In the genomic region with DNA sequence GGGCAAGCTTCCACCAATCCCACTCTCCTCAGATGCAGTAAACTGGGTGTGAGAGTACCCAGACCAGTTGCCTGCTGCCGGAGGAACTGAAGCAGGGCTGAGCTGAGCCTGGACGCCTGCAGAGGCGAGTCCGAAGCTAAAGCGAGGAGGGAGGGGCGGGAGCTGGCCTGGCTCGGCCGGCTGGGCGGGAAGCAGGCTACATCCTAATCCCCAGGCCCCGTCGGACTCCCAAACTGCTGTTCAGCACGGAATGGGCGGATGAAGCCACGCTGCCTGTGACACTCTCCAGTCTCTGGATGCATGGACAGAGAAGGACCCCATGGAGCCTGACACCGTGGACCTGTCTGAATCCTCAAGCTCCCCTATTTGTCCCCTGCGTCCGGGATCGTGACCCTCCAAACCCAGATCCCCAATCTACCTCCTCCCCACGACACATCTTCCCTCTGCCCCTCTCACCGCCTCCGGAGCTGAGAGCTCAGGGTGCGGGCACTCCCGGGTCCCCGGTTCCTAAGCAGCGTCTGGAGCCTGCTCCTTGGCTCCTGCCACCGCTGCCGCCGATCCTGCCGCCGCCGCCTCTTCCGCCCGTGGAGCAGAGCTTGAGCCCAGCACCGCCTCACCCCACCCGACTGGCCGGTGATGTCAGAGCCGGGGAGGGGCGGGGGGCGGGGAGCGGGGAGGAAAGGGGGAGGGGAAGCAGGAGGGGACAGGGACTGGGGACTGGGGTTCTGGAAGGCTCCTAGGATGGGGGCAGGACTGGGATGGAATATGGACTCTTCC, we compare ENCODE assay signal across 8 mouse cellular contexts. TPM values are rescaled to one million over a fixed set of nuclear protein-coding genes. Genes with fewer than 3 reads are reported as not detected.
DNase-seq lines count a peak whose midpoint lies in the region; ATAC-seq and TF ChIP-seq lines count a peak whose summit lies in the region.

A gene (minus strand): TSS at position 664 of the 777 bp plus-strand sequence.

- H3K4me2 ChIP-seq in forebrain, embryonic 14.5 days (ENCODE audit: low read length), result peak within 1 kb of the TSS; percentile 79
- peak within 1 kb of the TSS; percentile 80 for H3K4me2 ChIP-seq in liver, postnatal 0 days (ENCODE audit: low read depth, low read length)
- peak within 1 kb of the TSS; percentile 87 for H3K4me2 ChIP-seq in neural tube, embryonic 13.5 days

- TF ChIP-seq CTCF in brain, embryonic 14.5 days (IDR thresholded peaks at IDR 0.05; ENCODE audit: borderline replicate concordance, extremely low read depth, insufficient read depth, insufficient read length), result no peak
- TF ChIP-seq CTCF in liver, postnatal 0 days (IDR thresholded peaks at IDR 0.05; ENCODE audit: low read depth), result no peak

- peak; percentile 67 for TF ChIP-seq POLR2A in brain, embryonic 14.5 days (IDR thresholded peaks at IDR 0.05; ENCODE audit: borderline replicate concordance, extremely low read depth, insufficient read depth, insufficient read length, poor library complexity, severe bottlenecking)

- H3K4me3 ChIP-seq in forebrain, embryonic 14.5 days (ENCODE audit: low read depth, low read length), result peak within 1 kb of the TSS; percentile 71
- peak within 1 kb of the TSS; percentile 55 for H3K4me3 ChIP-seq in liver, postnatal 0 days (ENCODE audit: low read depth, low read length)
- H3K4me3 ChIP-seq in neural tube, embryonic 13.5 days, result peak within 1 kb of the TSS; percentile 79

- no peaks in the 10 kb centered on the region for H3K27me3 ChIP-seq in forebrain, embryonic 14.5 days (replicated peaks; ENCODE audit: control insufficient read depth, insufficient read depth, low read length)
- H3K27me3 ChIP-seq in liver, postnatal 0 days (ENCODE audit: insufficient read depth, low read length), result no peaks in the 10 kb centered on the region
- H3K27me3 ChIP-seq in neural tube, embryonic 13.5 days, result no peaks in the 10 kb centered on the region

- H3K9me3 ChIP-seq in forebrain, embryonic 14.5 days (replicated peaks; ENCODE audit: control insufficient read depth, low read length), result no peaks in the 10 kb centered on the region
- H3K9me3 ChIP-seq in liver, postnatal 0 days (ENCODE audit: low read length), result no peaks in the 10 kb centered on the region
- H3K9me3 ChIP-seq in neural tube, embryonic 13.5 days, result no peaks in the 10 kb centered on the region

- H3K27ac ChIP-seq in forebrain, embryonic 14.5 days (ENCODE audit: low read depth, low read length), result peak within 1 kb of the TSS; percentile 99
- peak within 1 kb of the TSS; percentile 64 for H3K27ac ChIP-seq in liver, postnatal 0 days (ENCODE audit: low read depth)
- H3K27ac ChIP-seq in neural tube, embryonic 13.5 days (replicated peaks), result peak within 1 kb of the TSS; percentile 95

- peak within 1 kb of the TSS; percentile 92 for H3K9ac ChIP-seq in forebrain, embryonic 14.5 days (ENCODE audit: low read length)
- H3K9ac ChIP-seq in liver, postnatal 0 days (replicated peaks), result peak within 1 kb of the TSS; percentile 73
- H3K9ac ChIP-seq in neural tube, embryonic 13.5 days, result peak within 1 kb of the TSS; percentile 97

- H3K36me3 ChIP-seq in forebrain, embryonic 14.5 days (ENCODE audit: control insufficient read depth, insufficient read depth, low read length), result 0 out of 2 replicates have a peak, but pooled peaks cover 6% of the 10 kb centered on the region
- H3K36me3 ChIP-seq in liver, postnatal 0 days (replicated peaks; ENCODE audit: insufficient read depth, low read length), result peaks cover 4% of the 10 kb centered on the region; the same call in 1 of the 2 replicates
- H3K36me3 ChIP-seq in neural tube, embryonic 13.5 days, result peaks cover 5% of the 10 kb centered on the region; the same call in 1 of the 2 replicates

- WGBS in forebrain, embryonic 14.5 days, result under 1% methylated on average over 38 of the region's 40 CpGs
- under 1% methylated on average over 40 of the region's 40 CpGs for WGBS in liver, postnatal 0 days (ENCODE audit: insufficient replicate concordance)
- under 1% methylated on average over 40 of the region's 40 CpGs for WGBS in neural tube, embryonic 13.5 days

- ATAC-seq in forebrain, embryonic 14.5 days, result peak; percentile 73
- peak; percentile 80 for ATAC-seq in liver, postnatal 0 days
- ATAC-seq in neural tube, embryonic 13.5 days (ENCODE audit: low read depth), result peak; percentile 81

- TF ChIP-seq EP300 in liver, postnatal 0 days (IDR thresholded peaks at IDR 0.05; ENCODE audit: low read depth), result no peak

- DNase-seq in CD4-positive, CD25-positive, alpha-beta regulatory T cell, adult 2 months (ENCODE audit: low read depth, low spot score), result peak; percentile 81
- peak; percentile 95 for DNase-seq in brain, embryonic 14.5 days (ENCODE audit: low read depth)
- peak; percentile 84 for DNase-seq in forebrain, embryonic 14.5 days (ENCODE audit: low spot score)
- DNase-seq in heart, postnatal 10 days, result peak; percentile 87 to 90
- DNase-seq in kidney, postnatal 4 days, result peak; percentile 87 to 92
- DNase-seq in liver, postnatal 0 days, result peak; percentile 82
- DNase-seq in testis, postnatal 10 days (ENCODE audit: low spot score), result peak; percentile 86

- H3K4me1 ChIP-seq in forebrain, embryonic 14.5 days (ENCODE audit: control insufficient read depth, insufficient read depth, low read length), result peaks cover 47% of the 10 kb centered on the region
- peaks cover 17% of the 10 kb centered on the region for H3K4me1 ChIP-seq in liver, postnatal 0 days (ENCODE audit: insufficient read depth)
- peaks cover 59% of the 10 kb centered on the region for H3K4me1 ChIP-seq in neural tube, embryonic 13.5 days (replicated peaks)

- intact Hi-C loops in heart, postnatal 10 days (cut with DNase I), result loop anchor here (10.0 kb wide), 1 partner anchor 298 kb away; a partner anchor contains a TSS

RNA-seq across cellular contexts. Expression of the gene that starts here (rescaled TPM):
- polyA plus RNA-seq in brain, embryonic 14.5 days (2012; rRNA removed), result 308 and 321 TPM in 2 replicates
- 433 and 436 TPM in 2 replicates for polyA plus RNA-seq in forebrain, embryonic 14.5 days (2014; fragmentation: Nextera tagmentation; extraction: Ambion mirVana)
- 100 to 1,000 TPM; 111 to 121 TPM for total RNA-seq in heart, postnatal 10 days (2021)
- polyA plus RNA-seq in liver, postnatal 0 days (2015; fragmentation: Nextera tagmentation; extraction: Ambion mirVana), result 14.1 and 14.5 TPM in 2 replicates
- 355 and 388 TPM in 2 replicates for polyA plus RNA-seq in neural tube, embryonic 13.5 days (2015; fragmentation: Nextera tagmentation; extraction: Ambion mirVana)

Comparison
In these comparisons a context has a peak if more than half of its experiments do, and no peak if none do; other contexts are left out.
1. Peak in every context shown above with its lines: DNase-seq, ATAC-seq, H3K4me3 ChIP-seq and H3K27ac ChIP-seq.
2. RNA of the gene that starts here (polyA plus RNA-seq): 433 to 436 TPM in forebrain, embryonic 14.5 days, 355 to 388 TPM in neural tube, embryonic 13.5 days and 308 to 321 TPM in brain, embryonic 14.5 days; 14.1 to 14.5 TPM in liver, postnatal 0 days; every median in the first group is over 10 times any median in the second.